Mouse (Mus musculus) olfactory bulb, adult 2 months (tissue): ENCODE data around the gene Aplp2.

Source experiments
- CTCF ChIP-seq: fragments of 200-500 bp; IDR thresholded peaks from 2 replicates; pipeline ENCODE4 v1.5.1; 2012; ENCODE audit warnings: low read depth, mild to moderate bottlenecking, low read length, moderate library complexity; ENCODE audit not compliant: insufficient read depth
- POLR2A ChIP-seq: fragments of 200-500 bp; IDR thresholded peaks from 2 replicates; pipeline ENCODE4 v1.6.1; 2012; ENCODE audit warnings: mild to moderate bottlenecking, low read depth, low read length, moderate library complexity; ENCODE audit not compliant: insufficient read depth

- TF ChIP-seq CTCF (no peak), POLR2A (no peak)
These were observed 80.2 kb downstream of the Aplp2 start, which contains the start of gene St14 for GRCm38 (mm10) chr9:31131205-31131968.
